Mouse (Mus musculus): ENCODE data around the gene Lipi. TPM values are rescaled to one million over a fixed set of nuclear protein-coding genes. Genes with fewer than 3 reads are reported as not detected.

Lipi gene
- not detected for total RNA-seq (2021)
- polyA plus RNA-seq (2012; rRNA removed), result not detected in 2 replicates
- long read RNA-seq, result 0 reads

DNA sequence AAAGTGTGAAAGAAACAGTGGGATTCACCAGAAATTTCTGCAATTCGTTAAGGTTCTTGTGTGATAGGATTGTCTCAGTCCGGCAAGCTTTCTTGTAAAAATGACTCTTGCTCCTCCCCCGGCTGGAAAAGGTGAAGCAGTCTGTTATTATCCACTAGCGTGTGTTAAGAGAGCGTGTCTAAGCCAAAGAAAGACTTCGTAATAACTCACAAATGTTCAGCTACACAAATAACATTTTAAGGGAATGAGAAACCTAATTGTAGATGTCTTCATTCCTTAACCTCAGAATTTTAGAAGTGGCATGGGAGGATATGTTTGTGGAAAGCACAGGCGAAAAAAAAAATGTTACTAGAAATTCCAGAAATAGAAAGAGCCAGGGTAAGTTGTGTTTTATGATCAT is at the start of gene Lipi:
Gene Lipi (minus strand): TSS at position 101 of the 400 bp plus-strand sequence.
- DNase-seq, result no peak

DNA sequence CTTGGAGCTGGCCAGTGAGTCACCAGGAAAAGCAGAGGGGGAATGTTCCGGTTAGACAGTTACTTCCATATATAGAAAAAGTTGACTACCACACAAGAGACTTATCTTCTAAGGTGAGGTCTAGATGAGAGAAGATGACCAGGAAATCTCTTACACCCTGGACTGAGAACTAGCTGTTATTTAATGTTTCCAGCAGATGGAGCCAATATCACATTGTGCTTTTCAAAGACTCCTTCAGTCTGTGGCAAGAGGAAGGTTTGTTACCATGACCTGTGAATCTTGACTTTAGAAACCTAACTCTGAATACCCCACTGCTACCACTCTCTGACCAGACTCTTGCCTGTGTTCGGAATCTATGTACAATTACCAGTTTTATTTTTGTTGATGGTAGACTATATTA is 42.0 kb upstream of the Lipi start:
- no peak for DNase-seq

DNA sequence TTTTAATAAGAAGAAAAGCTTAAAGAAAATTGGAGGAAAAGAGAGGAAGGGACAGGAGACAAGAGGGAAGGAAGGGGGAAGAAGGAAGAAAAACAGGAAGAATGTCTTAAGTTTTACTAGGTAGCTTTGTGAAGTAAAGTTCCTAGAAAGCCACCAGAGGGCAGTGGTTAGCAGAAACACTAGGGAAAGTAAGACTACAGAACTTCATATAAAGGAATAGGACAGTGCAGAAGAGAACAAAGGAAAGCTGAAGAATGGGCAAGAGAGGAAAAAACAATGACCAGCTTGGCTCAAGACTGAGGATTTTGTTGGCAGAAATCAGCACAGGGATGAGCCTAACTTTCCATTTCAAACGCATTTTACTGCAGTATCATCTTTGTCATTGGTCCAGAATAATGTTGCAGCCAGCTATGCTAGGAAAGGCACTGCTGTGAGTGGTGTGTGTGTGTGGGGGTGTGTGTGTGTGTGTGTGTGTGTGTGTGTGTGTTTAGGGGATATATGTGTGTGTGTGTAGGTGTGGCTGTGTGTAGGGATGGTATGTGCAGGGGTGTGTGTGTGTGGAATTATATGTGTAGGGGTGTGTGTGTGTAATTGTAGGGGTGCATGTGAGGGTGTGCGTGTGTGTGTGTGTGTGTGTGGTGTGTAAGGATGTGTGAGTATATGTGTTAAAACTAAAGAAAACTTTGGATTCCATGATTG is 31.9 kb upstream of the Lipi start:
- DNase-seq, result no peak

DNA sequence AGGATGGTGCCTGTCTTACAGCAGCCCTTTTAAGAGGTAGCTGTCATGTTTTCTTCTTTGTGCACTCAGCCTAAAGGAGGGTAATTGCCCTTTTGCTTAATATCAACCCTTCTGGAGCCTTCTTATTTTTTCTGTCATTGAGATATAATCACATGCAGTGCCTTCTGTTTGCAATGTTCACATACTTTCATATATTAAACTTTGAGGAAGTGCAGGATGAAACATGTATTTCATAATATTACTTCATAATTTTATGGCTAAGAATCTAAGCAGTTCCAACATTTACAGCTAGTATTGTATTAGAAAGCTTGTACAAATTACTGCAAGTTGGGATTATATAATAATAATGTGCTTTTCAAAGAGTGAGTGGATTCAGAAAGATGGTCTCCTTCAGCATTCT is 26.7 kb upstream of the Lipi start:
- DNase-seq, result no peak

DNA sequence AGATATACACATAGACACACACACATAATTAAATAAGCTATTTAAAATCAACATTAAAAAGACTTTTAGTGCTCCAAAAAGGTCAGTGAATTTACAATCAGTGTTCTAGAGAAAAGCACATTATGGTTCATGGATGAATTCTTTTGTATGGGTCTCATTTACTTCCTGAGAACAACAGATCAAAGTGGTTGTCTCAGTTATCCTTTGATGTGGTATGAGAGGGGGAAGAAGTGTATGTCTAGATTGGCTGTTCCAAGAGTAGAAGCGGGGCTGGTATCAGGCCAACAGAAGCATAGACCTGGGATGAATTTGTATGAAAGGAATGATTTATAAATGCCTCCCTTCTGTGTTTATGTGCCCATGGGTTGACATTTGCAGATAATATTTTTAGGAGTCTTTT is 20.6 kb upstream of the Lipi start:
- DNase-seq, result no peak

DNA sequence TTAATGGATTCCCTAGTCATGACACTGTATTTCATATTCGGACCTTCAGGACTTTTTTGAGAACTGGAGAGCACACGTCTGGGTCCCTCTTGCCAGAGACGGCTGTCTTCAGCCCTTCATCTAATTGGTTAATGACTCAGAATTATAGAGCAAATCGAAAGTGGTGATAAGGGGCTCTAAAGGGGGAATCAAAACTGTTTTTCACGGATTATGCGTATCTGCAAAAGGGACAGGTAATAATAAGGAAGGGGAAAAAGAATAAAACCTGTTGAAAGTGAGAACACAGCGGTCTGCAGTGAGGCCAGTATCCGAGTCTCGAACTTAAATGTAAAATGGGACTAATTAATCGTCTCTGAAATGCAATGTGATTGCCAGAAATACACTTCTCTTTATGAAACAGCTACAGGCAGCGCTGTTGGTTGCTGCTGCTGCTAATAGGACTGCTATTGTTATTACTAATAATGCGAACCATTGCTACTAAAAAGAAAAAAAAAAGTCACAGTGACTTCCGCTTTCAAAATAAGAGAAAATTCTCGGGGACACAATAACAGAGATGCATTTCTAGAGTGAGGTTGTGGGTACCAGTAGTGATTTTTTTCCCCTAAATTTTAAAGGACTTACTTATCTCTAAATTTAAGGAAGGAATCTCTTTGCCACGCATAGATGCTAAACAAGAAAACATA is 7.8 kb upstream of the Lipi start:
- no peak for DNase-seq

DNA sequence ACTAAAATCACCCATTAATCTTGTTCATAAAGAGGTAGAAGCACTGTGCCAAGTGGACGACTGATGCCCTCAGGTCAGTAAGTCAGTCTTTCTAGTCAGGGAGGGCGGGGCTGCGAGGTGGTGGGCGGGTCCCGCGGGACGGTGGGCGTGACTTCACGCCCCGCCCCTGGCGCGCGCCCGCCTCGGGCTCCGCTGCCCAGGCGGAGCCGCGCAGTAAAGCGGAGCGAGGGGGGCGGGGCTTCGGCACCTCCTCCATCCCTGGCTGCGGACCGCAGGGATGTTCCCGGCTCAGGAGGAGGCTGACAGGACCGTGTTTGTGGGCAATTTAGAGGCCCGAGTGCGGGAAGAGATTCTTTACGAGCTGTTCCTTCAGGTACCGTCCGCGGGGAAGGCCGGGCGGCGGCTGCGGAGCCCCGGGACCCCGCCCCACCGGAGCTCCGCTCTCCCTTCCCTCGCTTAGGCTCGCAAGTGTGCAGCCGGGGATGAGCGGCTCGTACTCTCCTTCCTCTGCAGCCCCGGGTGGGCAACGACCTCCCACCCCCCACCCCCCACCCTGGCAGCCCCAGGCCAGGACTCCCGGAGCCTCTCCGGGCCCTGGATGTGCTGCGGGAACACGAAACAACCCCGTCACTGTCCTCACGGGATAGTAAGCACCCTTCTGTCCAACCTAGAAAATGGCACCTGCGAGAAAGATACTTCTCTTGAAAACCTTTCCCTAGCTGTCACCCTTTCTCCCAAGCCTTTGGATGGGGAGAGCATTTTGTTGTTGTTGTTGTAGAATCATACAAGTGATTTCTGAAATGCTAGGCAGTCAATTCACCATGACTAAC is 7.0 kb upstream of the Lipi start, which contains the start of gene Rbm11:
Gene Rbm11 (plus strand): TSS at position 174 of the 830 bp plus-strand sequence.
- DNase-seq, result peak; percentile 91

DNA sequence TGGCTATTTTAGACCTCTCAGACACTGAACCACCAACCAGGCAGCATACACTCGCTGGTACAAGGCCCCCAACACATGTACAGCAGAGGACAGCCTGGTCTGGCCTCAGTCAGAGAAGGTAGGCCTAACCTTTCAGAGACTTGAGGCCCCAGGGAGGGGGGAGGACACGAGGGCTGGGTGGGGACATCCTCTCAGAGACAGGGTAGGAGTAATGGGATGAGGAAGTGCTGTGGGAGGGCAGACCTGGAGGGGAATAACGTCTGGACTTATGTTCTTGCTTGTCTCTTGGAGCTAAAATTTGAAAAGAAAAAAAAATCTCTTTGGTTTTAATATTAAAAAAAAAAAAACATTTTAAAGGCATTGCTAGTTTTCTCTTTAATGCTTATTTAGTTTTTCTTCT is 605 bp upstream of the Lipi start:
- DNase-seq, result no peak

DNA sequence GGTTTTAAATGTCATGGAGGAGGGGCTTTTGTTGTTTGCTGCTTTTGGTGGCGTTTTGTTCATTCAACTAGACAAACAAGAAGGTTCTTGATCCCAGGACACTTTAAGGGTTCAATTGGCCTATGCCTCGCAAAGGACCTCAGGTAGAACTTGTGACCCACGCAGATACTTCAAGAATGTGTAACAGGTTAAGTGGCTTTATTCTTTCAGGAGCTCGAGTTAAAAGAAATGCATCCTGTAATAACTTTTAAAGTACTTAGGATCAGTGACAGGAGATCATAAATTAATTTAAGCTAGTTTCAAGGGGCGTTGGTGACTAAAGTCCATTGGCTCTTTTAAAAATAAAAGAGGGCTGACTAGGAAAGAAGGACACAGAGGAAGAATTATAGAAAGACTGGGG is 3.6 kb downstream of the Lipi start:
- no peak for DNase-seq

DNA sequence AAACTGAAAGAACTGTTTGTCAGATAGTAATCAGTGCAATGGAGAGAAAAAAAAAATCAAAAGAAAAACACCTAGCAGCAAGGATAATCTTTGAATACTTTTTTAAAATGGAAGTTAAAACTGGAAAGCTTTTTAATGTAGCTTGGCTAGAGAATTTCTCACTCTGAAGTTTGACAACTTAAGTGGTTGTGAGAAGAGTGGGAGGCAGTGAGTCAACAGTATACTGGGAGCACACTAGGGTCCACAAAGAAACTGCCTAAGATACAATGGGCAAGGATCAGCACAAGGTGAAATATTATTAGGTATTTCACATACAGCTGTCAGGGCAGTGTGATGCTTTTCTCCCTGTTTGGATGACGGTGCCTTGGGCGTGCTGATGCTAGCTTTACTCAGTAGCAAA is 23.0 kb downstream of the Lipi start:
- DNase-seq, result no peak

DNA sequence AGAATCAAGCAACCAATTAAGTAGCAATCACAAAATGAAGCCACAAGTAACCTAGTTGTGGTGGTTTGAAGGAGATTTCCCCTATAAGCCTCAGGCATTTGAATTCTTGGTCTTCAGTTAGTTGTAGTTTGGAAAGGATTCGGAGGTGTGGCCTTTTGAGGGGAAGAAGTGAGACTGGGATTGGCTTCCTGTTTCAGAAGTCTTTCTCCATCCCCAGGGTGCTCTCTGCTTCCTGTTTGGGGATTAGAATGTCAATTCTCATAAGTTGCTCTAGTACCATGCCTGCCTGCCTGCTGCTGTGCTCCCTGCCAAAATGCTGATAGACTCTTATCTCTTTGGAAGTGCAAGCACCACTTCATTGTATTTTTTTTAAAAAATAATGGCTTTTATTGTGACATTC is 40.6 kb downstream of the Lipi start:
- no peak for DNase-seq

DNA sequence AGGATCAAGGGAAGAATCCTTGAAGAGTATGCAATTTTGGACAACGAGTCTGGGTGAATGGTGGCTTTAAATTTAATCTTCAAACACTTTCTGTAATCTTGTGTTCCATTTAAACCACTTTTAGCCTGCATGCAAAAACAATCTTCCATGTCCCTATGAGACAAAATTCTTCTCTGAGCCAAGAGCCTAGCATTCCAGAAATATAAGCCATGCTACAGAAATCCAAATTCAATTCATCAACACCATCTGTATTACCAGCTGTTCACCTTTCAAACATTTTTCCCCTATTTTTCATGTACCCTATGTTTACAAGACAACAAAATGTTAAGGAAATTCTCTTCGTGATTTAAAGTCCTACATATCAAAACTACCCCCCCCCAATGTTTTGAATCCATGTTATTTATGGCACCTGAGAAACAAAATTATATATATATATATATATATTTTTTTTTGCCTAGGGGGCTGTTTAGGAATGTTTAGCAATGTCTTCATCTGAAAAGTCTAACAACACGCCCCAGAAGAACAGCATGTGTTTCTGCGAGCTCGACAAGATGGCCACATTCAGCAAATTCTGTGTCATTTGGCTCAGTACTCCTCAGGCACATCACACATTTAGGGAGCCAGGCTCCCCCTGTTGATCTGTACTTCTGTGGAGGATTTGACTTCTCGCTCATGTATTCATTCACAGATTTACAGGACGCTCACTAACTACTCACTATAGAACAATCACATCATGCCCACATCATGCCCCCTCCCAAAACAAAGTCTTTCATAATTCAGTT is 47.9 kb downstream of the Lipi start:
- no peak for DNase-seq

DNA sequence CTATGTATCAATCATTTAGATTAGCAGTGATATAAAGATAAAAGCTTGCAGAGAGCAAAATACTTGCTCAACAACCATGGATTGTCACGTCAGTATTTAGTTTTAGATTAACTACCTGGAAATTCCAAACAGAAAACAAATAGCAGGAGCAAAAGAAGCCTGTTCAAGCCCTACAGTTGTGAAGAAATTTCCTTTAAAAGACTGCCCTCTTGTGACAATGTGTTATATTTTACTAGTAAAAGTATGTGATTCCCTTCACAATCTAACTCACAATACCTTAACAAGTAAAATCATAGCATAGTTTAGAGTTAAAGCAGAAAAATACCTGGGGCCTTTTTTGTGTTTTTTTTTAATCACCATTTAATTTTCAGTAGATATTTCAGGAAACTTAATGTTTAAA is 54.2 kb downstream of the Lipi start:
- DNase-seq, result no peak

DNA sequence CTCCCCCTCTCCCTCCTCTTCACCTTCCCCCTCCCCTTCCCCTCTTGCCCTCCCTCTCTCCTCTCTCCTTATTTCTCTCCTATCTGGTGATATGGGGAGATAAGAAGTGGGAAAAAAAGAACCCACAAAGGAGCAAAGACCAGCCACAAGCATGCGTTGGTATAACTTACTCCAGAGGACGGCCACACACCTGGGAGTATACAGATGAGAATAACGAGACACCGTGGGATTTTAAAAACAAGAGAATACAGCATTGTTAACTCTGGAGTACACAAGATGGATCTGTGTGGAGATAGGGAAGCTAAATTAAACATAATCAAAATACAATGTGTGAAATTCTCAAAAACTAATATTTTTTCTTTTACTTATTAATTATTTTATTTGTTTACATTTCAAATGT is 89.3 kb downstream of the Lipi start:
- no peak for DNase-seq

Other genes starting within 250 kb of the Lipi start
- 1 to 10 TPM in 1 of 2 experiments, under 1 TPM in 1; 0.98 to 2.4 TPM for gene Rbm11, start 6.8 kb upstream of the Lipi start, total RNA-seq (2021)
- gene Rbm11, start 6.8 kb upstream of the Lipi start, polyA plus RNA-seq (2012; rRNA removed), result 0.16 and 0.30 TPM in 2 replicates
- gene Hspa13, start 181.0 kb upstream of the Lipi start, total RNA-seq (2021), result 10 to 100 TPM; 39.2 to 48.9 TPM
- gene Hspa13, start 181.0 kb upstream of the Lipi start, polyA plus RNA-seq (2012; rRNA removed), result 1.2 and 1.3 TPM in 2 replicates

Data from adrenal gland, adult 2 months (tissue).